Mouse (Mus musculus): ENCODE measurements around the gene Olfr1032. TPM values are rescaled to one million over a fixed set of nuclear protein-coding genes. Genes with fewer than 3 reads are reported as not detected.

Olfr1032 gene
- not detected in 2 replicates for polyA plus RNA-seq (2012; rRNA removed)

DNA sequence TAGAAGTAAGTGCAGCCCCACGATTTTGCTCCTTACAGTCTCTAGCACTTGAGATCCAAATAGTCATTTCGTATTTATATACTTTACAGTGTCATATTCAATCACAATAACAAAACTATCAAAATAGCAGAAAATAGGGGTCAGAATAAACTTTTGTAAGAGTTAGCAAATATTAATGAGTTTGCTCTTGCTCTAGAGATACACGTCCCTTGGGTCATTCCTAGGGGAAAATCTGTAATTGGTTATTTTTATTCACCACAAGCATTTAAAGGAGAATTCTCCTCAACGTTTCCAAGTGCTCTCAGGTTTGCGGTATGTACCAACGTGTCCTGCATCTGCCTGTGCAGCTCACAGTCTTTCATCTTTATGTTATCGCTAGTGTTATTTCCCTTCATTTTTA is at the start of gene Olfr1032:
Gene Olfr1032, plus strand, starts transcription at position 301 of the 400 bp plus-strand sequence.

DNA sequence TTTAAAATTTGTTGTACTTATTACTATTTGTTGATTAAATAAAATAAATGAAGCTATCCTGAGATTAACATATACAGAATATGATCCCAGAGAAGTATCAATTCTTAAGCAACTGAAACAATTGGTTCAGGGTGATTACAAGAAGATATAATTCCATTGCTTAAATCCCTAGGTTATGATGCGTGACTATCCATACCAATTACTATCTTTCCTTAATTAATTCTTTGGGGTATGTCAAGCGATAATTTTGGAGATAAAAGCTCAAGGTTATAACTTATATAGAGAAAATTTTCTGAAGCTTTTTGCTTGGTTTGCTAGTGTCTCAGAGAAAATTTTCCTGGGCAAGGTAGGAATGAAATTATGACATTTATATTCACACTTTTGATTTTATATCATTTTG is 31.7 kb upstream of the Olfr1032 start, which contains the start of gene Olfr1029:
Gene Olfr1029, plus strand, starts transcription at position 301 of the 400 bp plus-strand sequence.

DNA sequence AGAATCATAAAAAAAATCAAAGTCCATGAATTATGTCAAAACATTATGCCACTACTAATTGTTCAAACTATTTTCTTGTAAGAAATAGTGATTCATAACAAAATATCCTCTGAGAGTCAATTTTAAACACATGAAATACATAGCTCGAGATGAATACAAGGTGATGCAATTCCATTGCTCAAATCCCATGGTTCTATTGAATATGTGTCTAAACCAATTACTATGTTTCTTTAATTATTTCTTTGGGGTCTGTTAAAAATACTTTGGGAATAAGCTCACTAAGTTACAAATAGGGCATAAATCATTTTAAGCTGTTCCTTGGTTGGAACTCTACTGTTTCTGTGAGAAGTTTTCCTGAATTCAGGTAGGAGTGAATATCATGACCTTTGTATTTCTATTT is 26.4 kb upstream of the Olfr1032 start, which contains the start of gene Olfr1030:
Gene Olfr1030, plus strand, starts transcription at position 301 of the 400 bp plus-strand sequence.

DNA sequence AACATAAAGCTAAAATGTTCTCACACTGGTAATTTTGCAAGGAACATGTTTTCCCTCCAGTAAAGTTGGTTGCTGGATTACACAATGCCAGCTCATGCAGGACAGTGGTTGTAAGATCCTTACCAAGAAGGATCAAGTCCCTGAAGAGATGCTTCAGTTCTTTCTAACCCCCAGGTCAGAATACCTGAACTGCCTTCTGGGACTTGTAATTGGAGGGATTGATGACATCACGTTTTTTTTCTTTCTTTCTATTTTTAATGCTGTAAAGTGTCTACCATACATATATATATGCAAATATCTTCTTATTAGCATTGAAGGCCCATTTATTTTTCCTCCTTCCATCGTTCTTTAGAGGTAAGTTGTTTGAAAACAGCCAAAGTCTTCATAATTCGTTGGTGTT is 15.3 kb upstream of the Olfr1032 start, which contains the start of gene Olfr1031:
Gene Olfr1031, plus strand, starts transcription at position 301 of the 400 bp plus-strand sequence.

DNA sequence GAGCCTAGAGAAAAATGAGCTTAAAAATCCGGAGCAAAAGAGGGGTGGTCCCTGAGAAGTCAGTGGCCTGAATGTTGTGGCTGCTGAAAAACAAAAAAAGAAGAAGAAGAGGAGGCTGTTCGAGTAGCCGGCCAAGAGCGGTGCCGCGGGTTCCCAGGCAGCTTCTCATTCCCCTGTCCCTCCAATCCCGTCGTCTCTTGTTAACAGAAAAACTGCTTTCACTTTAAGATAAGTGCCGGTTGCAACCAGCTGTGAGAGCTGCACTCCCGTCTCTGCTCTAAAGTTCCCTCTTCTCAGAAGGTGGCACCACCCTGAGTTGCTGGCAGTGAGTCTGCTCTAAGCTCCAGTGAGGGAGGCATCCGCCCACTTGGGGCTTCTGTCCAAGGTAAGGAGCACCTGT is 15.1 kb downstream of the Olfr1032 start, which contains the start of gene Olfr1033:
Gene Olfr1033, plus strand, starts transcription at position 228 of the 400 bp plus-strand sequence.

DNA sequence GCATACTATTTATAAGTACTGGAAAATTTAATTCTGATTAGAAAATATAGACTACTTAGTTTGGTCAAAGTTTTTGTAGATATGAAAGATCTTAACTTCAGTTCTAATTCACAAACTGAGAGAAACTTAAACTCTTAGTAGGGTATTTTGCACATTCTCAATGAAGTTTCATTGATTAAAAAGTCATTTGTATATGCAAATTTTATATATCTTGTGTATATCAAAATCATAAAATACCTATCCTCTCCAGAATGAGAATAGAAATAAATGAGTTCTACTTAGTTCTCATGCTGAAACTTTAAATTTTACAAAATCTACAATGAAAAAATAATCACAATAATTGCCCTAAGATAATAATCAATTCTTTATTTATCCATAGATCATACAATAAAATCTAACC is 40.2 kb downstream of the Olfr1032 start, which contains the start of gene Olfr1034:
Gene Olfr1034, plus strand, starts transcription at position 301 of the 400 bp plus-strand sequence.

Other genes with a start within 250 kb of the Olfr1032 start
- gene Olfr1012, start 242.8 kb upstream of the Olfr1032 start, polyA plus RNA-seq (2012; rRNA removed): not detected in 2 replicates
- gene Olfr1013, start 238.4 kb upstream of the Olfr1032 start, polyA plus RNA-seq (2012; rRNA removed): not detected in 2 replicates
- gene Olfr1014, start 232.8 kb upstream of the Olfr1032 start, polyA plus RNA-seq (2012; rRNA removed): not detected in 2 replicates
- gene Olfr1015, start 223.5 kb upstream of the Olfr1032 start, polyA plus RNA-seq (2012; rRNA removed): not detected in 2 replicates
- not detected in 2 replicates for gene Olfr1016, start 203.0 kb upstream of the Olfr1032 start, polyA plus RNA-seq (2012; rRNA removed)
- not detected in 2 replicates for gene Olfr1018, start 187.1 kb upstream of the Olfr1032 start, polyA plus RNA-seq (2012; rRNA removed)
- gene Olfr1019, start 160.1 kb upstream of the Olfr1032 start, polyA plus RNA-seq (2012; rRNA removed): not detected in 2 replicates
- not detected in 2 replicates for gene Olfr1020, start 158.5 kb upstream of the Olfr1032 start, polyA plus RNA-seq (2012; rRNA removed)
- not detected in 2 replicates for gene Olfr1022, start 136.9 kb upstream of the Olfr1032 start, polyA plus RNA-seq (2012; rRNA removed)
- not detected in 2 replicates for gene Olfr1023, start 119.9 kb upstream of the Olfr1032 start, polyA plus RNA-seq (2012; rRNA removed)
- not detected in 2 replicates for gene Olfr1024, start 100.5 kb upstream of the Olfr1032 start, polyA plus RNA-seq (2012; rRNA removed)
- gene Olfr1025-ps1, start 90.3 kb upstream of the Olfr1032 start, polyA plus RNA-seq (2012; rRNA removed): not detected in 2 replicates
- not detected in 2 replicates for gene Olfr1026, start 84.0 kb upstream of the Olfr1032 start, polyA plus RNA-seq (2012; rRNA removed)
- not detected in 2 replicates for gene Olfr1028, start 55.1 kb upstream of the Olfr1032 start, polyA plus RNA-seq (2012; rRNA removed)
- not detected in 2 replicates for gene Olfr1029, start 31.6 kb upstream of the Olfr1032 start, polyA plus RNA-seq (2012; rRNA removed)
- gene Olfr1030, start 26.3 kb upstream of the Olfr1032 start, polyA plus RNA-seq (2012; rRNA removed): not detected in 2 replicates
- gene Olfr1031, start 15.2 kb upstream of the Olfr1032 start, polyA plus RNA-seq (2012; rRNA removed): not detected in 2 replicates
- gene Olfr1033, start 15.1 kb downstream of the Olfr1032 start, polyA plus RNA-seq (2012; rRNA removed): 0.12 TPM in 1 of 2 replicates, not detected in the other
- gene Olfr1034, start 40.3 kb downstream of the Olfr1032 start, polyA plus RNA-seq (2012; rRNA removed): 0.02 TPM in 1 of 2 replicates, not detected in the other
- gene Olfr1036, start 68.5 kb downstream of the Olfr1032 start, polyA plus RNA-seq (2012; rRNA removed): not detected in 2 replicates
- not detected in 2 replicates for gene Olfr1037, start 81.8 kb downstream of the Olfr1032 start, polyA plus RNA-seq (2012; rRNA removed)
- gene Olfr1039, start 130.4 kb downstream of the Olfr1032 start, polyA plus RNA-seq (2012; rRNA removed): not detected in 2 replicates
- not detected in 2 replicates for gene Olfr1040, start 141.2 kb downstream of the Olfr1032 start, polyA plus RNA-seq (2012; rRNA removed)
- not detected in 2 replicates for gene Olfr1042, start 156.3 kb downstream of the Olfr1032 start, polyA plus RNA-seq (2012; rRNA removed)
- not detected in 2 replicates for gene Olfr1043, start 162.0 kb downstream of the Olfr1032 start, polyA plus RNA-seq (2012; rRNA removed)
- gene Olfr1044, start 172.3 kb downstream of the Olfr1032 start, polyA plus RNA-seq (2012; rRNA removed): not detected in 2 replicates
- not detected in 2 replicates for gene Olfr52, start 180.1 kb downstream of the Olfr1032 start, polyA plus RNA-seq (2012; rRNA removed)
- gene Olfr1045, start 197.5 kb downstream of the Olfr1032 start, polyA plus RNA-seq (2012; rRNA removed): not detected in 2 replicates
- not detected in 2 replicates for gene Olfr1046, start 213.8 kb downstream of the Olfr1032 start, polyA plus RNA-seq (2012; rRNA removed)
- not detected in 2 replicates for gene Olfr1047, start 225.9 kb downstream of the Olfr1032 start, polyA plus RNA-seq (2012; rRNA removed)
- not detected in 2 replicates for gene Olfr1048, start 234.7 kb downstream of the Olfr1032 start, polyA plus RNA-seq (2012; rRNA removed)

All from stomach, adult 2 months (tissue).